7 mouse cellular contexts compared by ENCODE assay signal in genomic region chr16:30252003-30252418, GRCm38 (mm10). TPM values are rescaled to one million over a fixed set of nuclear protein-coding genes. Genes with fewer than 3 reads are reported as not detected.
DNase-seq lines count a peak whose midpoint lies in the region; ATAC-seq and TF ChIP-seq lines count a peak whose summit lies in the region.

No protein-coding gene starts in this region.

- peak; percentile 100 for TF ChIP-seq CTCF in intestine, postnatal 0 days (IDR thresholded peaks at IDR 0.05; ENCODE audit: low read depth)

- H3K9me3 ChIP-seq in intestine, postnatal 0 days (ENCODE audit: control insufficient read depth): no peaks in the 10 kb centered on the region
- H3K9me3 ChIP-seq in midbrain, embryonic 10.5 days (replicated peaks): no peaks in the 10 kb centered on the region

- H3K36me3 ChIP-seq in intestine, postnatal 0 days (ENCODE audit: control insufficient read depth, insufficient read depth): no peaks in the 10 kb centered on the region
- no peaks in the 10 kb centered on the region for H3K36me3 ChIP-seq in midbrain, embryonic 10.5 days

- no peaks in the 10 kb centered on the region for H3K4me1 ChIP-seq in intestine, postnatal 0 days (replicated peaks; ENCODE audit: control insufficient read depth, insufficient read depth, low read length)
- peaks cover 5% of the 10 kb centered on the region; the same call in 1 of the 2 replicates for H3K4me1 ChIP-seq in midbrain, embryonic 10.5 days

- no peak overlapping the region for H3K27ac ChIP-seq in intestine, postnatal 0 days (ENCODE audit: low read depth, low read length)
- H3K27ac ChIP-seq in midbrain, embryonic 10.5 days (replicated peaks): no peak overlapping the region

- ATAC-seq in intestine, postnatal 0 days: peak; percentile 58

- peak overlapping the region; percentile 58 for H3K4me2 ChIP-seq in intestine, postnatal 0 days (replicated peaks; ENCODE audit: low read depth)

- WGBS in intestine, postnatal 0 days: 2% methylated on average over 21 of the region's 21 CpGs
- WGBS in midbrain, embryonic 10.5 days: 2% methylated on average over 21 of the region's 21 CpGs

- H3K9ac ChIP-seq in intestine, postnatal 0 days (ENCODE audit: low read depth, low read length): no peak overlapping the region

- intact Hi-C loops in left cerebral cortex, postnatal 36 days (cut with DNase I): loop anchor here (2.0 to 10.0 kb wide), 2 partner anchors 59 to 253 kb away; partner anchors contain the start of gene Gp5

- H3K27me3 ChIP-seq in intestine, postnatal 0 days (replicated peaks; ENCODE audit: control insufficient read depth, insufficient read depth, low read length): no peaks in the 10 kb centered on the region
- H3K27me3 ChIP-seq in midbrain, embryonic 10.5 days (ENCODE audit: low read depth, poor library complexity, severe bottlenecking): peaks cover 53% of the 10 kb centered on the region

- peak; percentile 87 for DNase-seq in adrenal gland, adult 2 months
- DNase-seq in embryo, embryonic 11.5 days (ENCODE audit: low read depth, low spot score): peak; percentile 77
- peak; percentile 78 for DNase-seq in gastrocnemius, postnatal 4 days (ENCODE audit: low spot score in 2 of 2)
- peak; percentile 73 to 80 for DNase-seq in left cerebral cortex, postnatal 36 days (ENCODE audit: low spot score in 2 of 2)
- peak; percentile 87 for DNase-seq in midbrain, embryonic 10.5 days (ENCODE audit: low spot score)
- DNase-seq in right cerebral cortex, postnatal 4 days: peak; percentile 65

- peak overlapping the region; percentile 21 for H3K4me3 ChIP-seq in intestine, postnatal 0 days (ENCODE audit: low read depth, low read length)
- H3K4me3 ChIP-seq in midbrain, embryonic 10.5 days: peak overlapping the region; percentile 5; the same call in 1 of the 2 replicates

RNA-seq across cellular contexts. Expression of gene Cpn2, which starts 15.3 kb away (rescaled TPM):
- total RNA-seq in adrenal gland, adult 2 months (2021): 1 to 10 TPM; 2.4 to 3.6 TPM
- polyA plus RNA-seq in adrenal gland, adult 2 months (2012; rRNA removed): 1.2 and 1.7 TPM in 2 replicates
- total RNA-seq in gastrocnemius, postnatal 4 days (2021): under 1 TPM; 0.12 to 0.36 TPM
- 0.08 and 0.09 TPM in 2 replicates for polyA plus RNA-seq in intestine, postnatal 0 days (2015; fragmentation: Nextera tagmentation; extraction: Ambion mirVana)
- total RNA-seq in left cerebral cortex, postnatal 36 days (2021): not detected
- not detected in 2 replicates for polyA plus RNA-seq in midbrain, embryonic 10.5 days (2016; fragmentation: Nextera tagmentation; extraction: Ambion mirVana)

RNA-seq across cellular contexts. Expression of gene Lrrc15, which starts 31.0 kb away (rescaled TPM):
- total RNA-seq in adrenal gland, adult 2 months (2021): under 1 TPM in 1 of 2 experiments, not detected in 1; 0.06 TPM
- 0.02 TPM in 2 replicates for polyA plus RNA-seq in adrenal gland, adult 2 months (2012; rRNA removed)
- total RNA-seq in gastrocnemius, postnatal 4 days (2021): 1 to 10 TPM; 2.3 to 2.8 TPM
- 0.30 and 0.34 TPM in 2 replicates for polyA plus RNA-seq in intestine, postnatal 0 days (2015; fragmentation: Nextera tagmentation; extraction: Ambion mirVana)
- total RNA-seq in left cerebral cortex, postnatal 36 days (2021): not detected
- 0.38 and 0.52 TPM in 2 replicates for polyA plus RNA-seq in midbrain, embryonic 10.5 days (2016; fragmentation: Nextera tagmentation; extraction: Ambion mirVana)

RNA-seq across cellular contexts. Expression of gene Gp5, which starts 58.6 kb away (rescaled TPM):
- under 1 TPM in 1 of 2 experiments, not detected in 1; 0.17 TPM for total RNA-seq in adrenal gland, adult 2 months (2021)
- polyA plus RNA-seq in adrenal gland, adult 2 months (2012; rRNA removed): 0.04 and 0.35 TPM in 2 replicates
- under 1 TPM; 0.36 to 0.49 TPM for total RNA-seq in gastrocnemius, postnatal 4 days (2021)
- polyA plus RNA-seq in intestine, postnatal 0 days (2015; fragmentation: Nextera tagmentation; extraction: Ambion mirVana): 0.13 TPM in 2 replicates
- total RNA-seq in left cerebral cortex, postnatal 36 days (2021): 1 to 10 TPM in 1 of 2 experiments, under 1 TPM in 1; 0.99 to 1.2 TPM
- polyA plus RNA-seq in midbrain, embryonic 10.5 days (2016; fragmentation: Nextera tagmentation; extraction: Ambion mirVana): 1.5 and 1.9 TPM in 2 replicates
